Mouse (Mus musculus) activated CD4-positive, CD25-positive, alpha-beta regulatory T cell, adult 4 months (primary cell): ENCODE measurements around the gene Olfr736. TPM values are rescaled to one million over a fixed set of nuclear protein-coding genes. Genes with fewer than 3 reads are reported as not detected.

ENCODE experiments used
- ATAC-seq: one replicate; pipeline ENCODE4 v1.8.0; 2017
- polyA plus RNA-seq, 2 experiments: library from polyadenylated mRNA; unstranded; fragments of 100-300 nt; shearing (Covaris generic); gene quantifications; one replicate each; pipeline ENCODE4 v1.2.1; 2017

The Olfr736 gene
- polyA plus RNA-seq, result not detected

DNA sequence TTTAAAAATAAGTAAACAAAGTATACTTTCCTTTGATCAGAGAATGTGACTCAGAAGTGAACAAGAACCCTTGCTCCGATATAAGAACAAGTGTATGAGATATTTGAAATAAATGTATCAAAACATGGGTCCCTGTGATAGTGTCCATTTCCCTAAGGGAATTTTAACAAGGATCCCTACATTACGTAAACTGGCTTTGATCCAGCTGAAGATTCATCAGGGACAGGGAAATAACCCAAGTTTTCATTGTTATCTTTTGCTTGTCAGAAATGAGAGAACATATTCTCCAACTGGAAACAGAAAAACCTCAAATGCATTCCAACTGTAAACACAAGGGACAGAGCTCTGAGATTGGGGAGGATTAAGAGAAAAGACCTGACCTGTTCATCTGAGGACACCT is at the start of gene Olfr736:
Gene Olfr736 (plus strand): TSS at position 301 of the 400 bp plus-strand sequence.
- ATAC-seq, result no peak

DNA sequence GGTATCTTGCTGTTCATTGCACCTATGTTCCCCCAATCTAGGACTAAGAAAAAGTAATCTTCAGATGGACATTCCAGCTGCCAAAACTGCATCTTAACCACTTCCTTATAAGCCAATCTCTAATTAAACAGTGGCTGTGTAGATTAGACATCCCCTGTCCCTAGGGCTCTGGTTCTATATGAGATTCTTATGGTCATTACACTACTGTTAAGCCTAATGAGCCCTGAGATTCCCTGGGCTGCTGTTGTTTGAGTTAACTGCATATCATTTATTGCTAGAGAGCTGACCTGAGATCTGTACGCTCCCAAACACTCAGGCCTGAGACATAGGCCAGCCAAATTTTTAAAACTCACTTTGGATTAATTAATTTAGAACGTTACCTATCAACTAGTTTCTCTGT is 32.2 kb upstream of the Olfr736 start, which contains the start of gene Olfr735:
Gene Olfr735 (minus strand): TSS at position 77 of the 400 bp plus-strand sequence.
- no peak for ATAC-seq

DNA sequence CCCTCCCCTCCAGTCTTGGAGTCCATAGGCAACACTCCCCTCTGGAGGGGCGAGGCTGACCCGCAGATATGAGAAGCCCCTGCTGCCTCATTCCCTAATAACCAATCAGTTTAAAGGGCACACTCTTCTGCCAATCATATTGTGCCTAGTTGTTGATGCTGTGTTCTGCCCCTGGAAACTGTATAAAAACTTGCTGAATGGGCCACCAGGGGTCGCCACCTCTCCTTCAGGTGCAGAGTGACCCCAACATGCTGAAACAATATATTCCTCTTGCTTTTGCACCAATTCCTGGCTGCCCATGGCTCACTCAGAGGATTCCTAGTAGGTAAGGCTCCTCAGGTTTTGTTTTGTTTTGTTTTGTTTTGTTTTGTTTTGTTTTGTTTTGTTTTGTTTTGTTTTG is 28.5 kb upstream of the Olfr736 start:
- ATAC-seq, result no peak

GRCm38 (mm10) chr14:50356725-50357124 is 24.2 kb upstream of the Olfr736 start:
- ATAC-seq, result no peak

GRCm38 (mm10) chr14:50357593-50357992 is 23.4 kb upstream of the Olfr736 start, which contains the start of gene Tlr11:
Gene Tlr11, plus strand, starts transcription at chr14:50357914.
- no peak for ATAC-seq

DNA sequence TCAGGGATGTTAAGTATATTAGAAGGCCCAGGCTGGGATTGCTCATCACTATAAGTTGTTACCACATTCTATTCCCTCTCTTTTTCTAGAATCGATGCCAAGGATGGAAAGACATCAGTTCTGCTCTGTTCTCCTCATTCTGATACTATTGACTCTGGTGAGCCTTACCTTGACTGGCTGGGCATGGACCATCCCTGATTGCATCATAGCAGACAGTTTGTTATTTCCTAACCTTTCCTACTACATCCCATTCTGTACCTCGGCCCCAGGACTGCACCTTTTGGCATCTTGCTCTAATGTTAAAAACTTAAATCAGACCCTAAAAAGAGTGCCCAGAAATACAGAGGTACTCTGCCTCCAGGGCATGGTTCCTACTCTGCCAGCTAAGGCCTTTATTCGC is 20.5 kb upstream of the Olfr736 start:
- ATAC-seq, result no peak

DNA sequence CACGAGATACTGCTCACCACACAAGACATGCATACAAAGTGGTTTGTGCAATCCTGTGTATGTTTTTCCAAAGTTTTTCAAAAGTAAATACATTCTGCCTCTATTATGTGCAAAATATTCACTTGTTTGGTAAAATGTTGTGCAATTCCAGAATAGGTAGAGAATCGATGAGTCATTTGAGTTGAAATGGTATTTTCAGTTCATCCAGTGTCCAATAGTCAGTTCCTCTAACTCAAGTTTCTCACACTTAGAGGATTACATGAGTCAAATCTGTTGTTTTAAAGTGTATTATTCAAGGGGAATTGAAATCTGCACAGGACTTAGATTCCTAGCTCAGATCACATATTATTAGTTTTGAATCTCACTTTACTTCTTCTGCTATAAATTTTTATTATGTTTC is 17.4 kb upstream of the Olfr736 start:
- ATAC-seq, result no peak

DNA sequence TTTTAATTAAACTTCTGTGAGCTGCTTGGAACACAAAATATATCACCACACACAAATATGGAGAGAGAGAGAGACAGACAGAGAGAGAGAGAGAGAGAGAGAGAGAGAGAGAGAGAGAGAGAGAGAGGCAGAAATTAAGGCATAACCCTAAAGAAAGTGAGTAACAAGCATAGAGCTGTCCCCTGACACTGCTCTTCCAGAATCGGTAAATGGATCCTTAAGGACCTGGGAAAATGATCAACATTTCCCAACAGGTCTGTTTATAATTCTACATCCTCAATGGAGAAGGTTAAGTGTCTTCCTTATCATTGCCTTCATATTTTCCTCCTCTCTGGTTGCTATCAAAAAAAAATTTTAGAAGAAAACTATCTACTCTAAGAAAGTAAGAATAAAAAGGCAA is 26.3 kb downstream of the Olfr736 start, which contains the start of gene Olfr738:
Gene Olfr738 (plus strand): TSS at position 301 of the 400 bp plus-strand sequence.
- no peak for ATAC-seq

- ATAC-seq, result no peak
These were observed 37.4 kb downstream of the Olfr736 start, which contains the start of gene Olfr739 for GRCm38 (mm10) chr14:50418326-50418725. Gene Olfr739, plus strand, starts transcription at chr14:50418626.

Other genes with a start within 250 kb of the Olfr736 start
- gene Olfr728, start 238.5 kb upstream of the Olfr736 start, polyA plus RNA-seq, result not detected
- not detected for gene Olfr729, start 228.3 kb upstream of the Olfr736 start, polyA plus RNA-seq
- not detected for gene Olfr730, start 193.0 kb upstream of the Olfr736 start, polyA plus RNA-seq
- not detected for gene Olfr731, start 139.3 kb upstream of the Olfr736 start, polyA plus RNA-seq
- under 1 TPM in 1 of 2 experiments, not detected in 1; 0.17 TPM for gene Olfr732, start 97.0 kb upstream of the Olfr736 start, polyA plus RNA-seq
- under 1 TPM in 1 of 2 experiments, not detected in 1; 0.28 TPM for gene Olfr733, start 79.6 kb upstream of the Olfr736 start, polyA plus RNA-seq
- not detected for gene Olfr734, start 54.4 kb upstream of the Olfr736 start, polyA plus RNA-seq
- not detected for gene Olfr735, start 32.3 kb upstream of the Olfr736 start, polyA plus RNA-seq
- not detected for gene Tlr11, start 23.2 kb upstream of the Olfr736 start, polyA plus RNA-seq
- gene Olfr738, start 26.4 kb downstream of the Olfr736 start, polyA plus RNA-seq, result not detected
- gene Olfr739, start 37.5 kb downstream of the Olfr736 start, polyA plus RNA-seq, result not detected
- gene Olfr740, start 64.4 kb downstream of the Olfr736 start, polyA plus RNA-seq, result not detected
- gene Olfr741, start 91.6 kb downstream of the Olfr736 start, polyA plus RNA-seq, result not detected
- under 1 TPM in 1 of 2 experiments, not detected in 1; 0.25 TPM for gene Olfr742, start 122.4 kb downstream of the Olfr736 start, polyA plus RNA-seq
- not detected for gene Olfr743, start 140.7 kb downstream of the Olfr736 start, polyA plus RNA-seq
- gene Olfr744, start 233.7 kb downstream of the Olfr736 start, polyA plus RNA-seq, result not detected